Mouse (Mus musculus): ENCODE results near the gene Crygn. TPM values are rescaled to one million over a fixed set of nuclear protein-coding genes. Genes with fewer than 3 reads are reported as not detected.

Crygn gene
- polyA plus RNA-seq, 1 experiment from 2014 or later, result not detected

Other genes with a start within 250 kb of the Crygn start
- gene Gbx1, start 230.8 kb downstream of the Crygn start, polyA plus RNA-seq (2016; fragmentation: Nextera tagmentation; extraction: Ambion mirVana), result 0.10 and 0.18 TPM in 2 replicates
- 0.16 and 0.19 TPM in 2 replicates for gene Asb10, start 217.0 kb downstream of the Crygn start, polyA plus RNA-seq (2016; fragmentation: Nextera tagmentation; extraction: Ambion mirVana)
- 0.06 and 0.09 TPM in 2 replicates for gene 4931409K22Rik, start 201.2 kb downstream of the Crygn start, polyA plus RNA-seq (2016; fragmentation: Nextera tagmentation; extraction: Ambion mirVana)
- 126 TPM in 2 replicates for gene Abcf2, start 180.5 kb downstream of the Crygn start, polyA plus RNA-seq (2016; fragmentation: Nextera tagmentation; extraction: Ambion mirVana)
- 18.3 and 22.1 TPM in 2 replicates for gene Chpf2, start 171.3 kb downstream of the Crygn start, polyA plus RNA-seq (2016; fragmentation: Nextera tagmentation; extraction: Ambion mirVana)
- 108 and 120 TPM in 2 replicates for gene Smarcd3, start 133.6 kb downstream of the Crygn start, polyA plus RNA-seq (2016; fragmentation: Nextera tagmentation; extraction: Ambion mirVana)
- gene Nub1, start 72.5 kb downstream of the Crygn start, polyA plus RNA-seq (2016; fragmentation: Nextera tagmentation; extraction: Ambion mirVana), result 37.3 and 37.6 TPM in 2 replicates
- gene Wdr86, start 27.3 kb downstream of the Crygn start, polyA plus RNA-seq (2016; fragmentation: Nextera tagmentation; extraction: Ambion mirVana), result 8.1 and 11.7 TPM in 2 replicates
- 181 and 189 TPM in 2 replicates for gene Rheb, start 84.6 kb upstream of the Crygn start, polyA plus RNA-seq (2016; fragmentation: Nextera tagmentation; extraction: Ambion mirVana)

All from midbrain, embryonic 12.5 days (tissue).